Mouse (Mus musculus) heart, postnatal 0 days (tissue): ENCODE data around the gene Stoml1. TPM values are rescaled to one million over a fixed set of nuclear protein-coding genes. Genes with fewer than 3 reads are reported as not detected.

Source experiments
- ATAC-seq: fragments of 200-750 bp; cut with Nextera tagmentation; 2 replicates; pipeline ENCODE4 v1.8.0; 2017; ENCODE audit warnings: low read depth, moderate number of reproducible peaks, moderate library complexity; ENCODE audit not compliant: insufficient read depth
- DNase-seq: peaks from one replicate; pipeline ENCODE4 v3.0.0-alpha.2; 2016; ENCODE audit warnings: low spot score
- H3K27ac ChIP-seq: fragments of 300-500 bp; sonication (generic); 2 replicates; pipeline ENCODE4 v1.5.1; 2014; ENCODE audit warnings: low read depth, mild to moderate bottlenecking
- H3K27me3 ChIP-seq: fragments of 300-500 bp; sonication (generic); 2 replicates; pipeline ENCODE4 v1.6.1; 2014; ENCODE audit warnings: low read length, mixed read lengths; ENCODE audit not compliant: control insufficient read depth, insufficient read depth
- H3K36me3 ChIP-seq: fragments of 300-500 bp; sonication (generic); replicated peaks from 2 replicates; pipeline ENCODE4 v1.6.1; 2014; ENCODE audit warnings: low read length, mixed read lengths; ENCODE audit not compliant: control insufficient read depth, insufficient read depth
- H3K4me1 ChIP-seq: fragments of 300-500 bp; sonication (generic); 2 replicates; pipeline ENCODE4 v1.6.1; 2014; ENCODE audit warnings: antibody characterized with exemption; ENCODE audit not compliant: control insufficient read depth, insufficient read depth
- H3K4me2 ChIP-seq: fragments of 300-500 bp; sonication (generic); 2 replicates; pipeline ENCODE4 v1.6.1; 2014; ENCODE audit warnings: low read depth, mild to moderate bottlenecking, low read length, moderate library complexity
- H3K4me3 ChIP-seq: fragments of 300-500 bp; sonication (generic); 2 replicates; pipeline ENCODE4 v1.5.1; 2014; ENCODE audit warnings: low read depth, low read length
- H3K9ac ChIP-seq: fragments of 300-500 bp; sonication (generic); replicated peaks from 2 replicates; pipeline ENCODE4 v1.6.1; 2014; ENCODE audit warnings: low read depth, low read length, mixed read lengths
- H3K9me3 ChIP-seq: fragments of 300-500 bp; sonication (generic); replicated peaks from 2 replicates; pipeline ENCODE4 v1.6.1; 2016; ENCODE audit warnings: low read length; ENCODE audit not compliant: control insufficient read depth
- CTCF ChIP-seq: IDR thresholded peaks from 2 replicates; pipeline ENCODE4 v1.5.1; 2016; ENCODE audit warnings: antibody characterized with exemption, control low read depth, low read depth
- EP300 ChIP-seq: IDR thresholded peaks from 2 replicates; pipeline ENCODE4 v1.6.1; 2016; ENCODE audit warnings: antibody characterized with exemption, low read depth
- WGBS: fragments of 180-500 bp; shearing (Covaris S2); extraction: QIAGEN DNeasy Blood & Tissue Kit; methylation state at CpG from one replicate; pipeline ENCODE4 v1.1.7; 2014; 5-methylcytosine and 5-hydroxymethylcytosine counted together
- polyA plus RNA-seq: library from polyadenylated mRNA; unstranded; fragments of >200 nt; fragmentation: Nextera tagmentation; extraction: Ambion mirVana; gene quantifications from 2 replicates; pipeline ENCODE4 v1.2.1, GENCODE M21; 2015
- total RNA-seq: library from RNA; depleted of rRNA; stranded (reverse); fragments of >200 nt; gene quantifications from 2 replicates; pipeline ENCODE4 v1.2.3, GENCODE M21; 2014; ENCODE audit warnings: low replicate concordance

The Stoml1 gene
- total and polyA plus RNA-seq, 2 experiments from 2014 or later = 16.4 to 21.7 TPM

DNA sequence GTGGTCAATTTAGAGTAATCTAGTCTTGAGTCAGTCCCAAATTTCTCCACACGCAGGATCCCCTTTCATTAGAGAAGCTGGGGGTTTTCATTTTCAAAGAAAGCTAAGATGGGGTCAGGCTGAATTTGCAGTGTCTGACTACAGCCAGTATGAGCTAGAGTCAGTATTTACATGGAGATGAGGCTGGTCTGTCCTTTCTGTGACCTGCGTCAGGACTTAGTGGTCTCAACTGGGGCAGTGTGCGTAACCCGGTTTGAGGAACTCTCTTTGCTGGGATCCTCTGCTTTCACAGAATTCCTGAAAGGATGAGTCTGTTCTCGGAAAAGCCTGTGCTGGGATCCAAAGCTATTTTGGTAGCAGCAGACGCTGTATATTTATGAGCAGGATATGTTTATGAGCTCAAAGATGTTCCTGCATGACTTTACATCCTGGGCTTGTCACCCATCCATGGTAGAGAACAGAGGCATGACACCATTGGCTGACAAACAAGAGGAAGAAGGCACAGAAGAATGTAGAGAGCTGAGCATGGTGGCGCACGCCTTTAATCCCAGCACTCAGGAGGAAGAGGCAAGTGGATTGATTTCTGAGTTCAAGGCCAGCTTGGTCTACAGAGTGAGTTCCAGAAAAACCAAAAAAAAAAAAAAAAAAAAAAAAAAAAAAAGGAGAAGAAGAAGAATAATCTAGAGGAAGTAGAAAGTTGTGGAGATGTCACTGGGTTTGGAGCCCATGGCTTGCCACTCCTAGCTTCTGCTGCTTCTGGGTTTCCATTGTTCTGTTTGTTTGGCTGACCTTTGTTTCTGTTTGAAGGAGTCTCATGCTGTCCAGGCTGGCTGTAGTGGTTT is 43.3 kb upstream of the Stoml1 start:
- TF ChIP-seq CTCF = no peak
- TF ChIP-seq EP300 = no peak
- Histone ChIP-seq H3K27me3 (no peaks in the 10 kb centered on the region), H3K36me3 (no peaks in the 10 kb centered on the region), H3K9ac (no peak overlapping the region), H3K4me1 (peaks cover 13% of the 10 kb centered on the region), H3K4me2 (no peak overlapping the region), H3K4me3 (no peak overlapping the region), H3K9me3 (no peaks in the 10 kb centered on the region), H3K27ac (no peak overlapping the region)
- WGBS = 78% methylated on average over 8 of the region's 8 CpGs
- ATAC-seq = no peak
- no peak for DNase-seq

- H3K27ac ChIP-seq = no peak overlapping the region
- H3K9ac ChIP-seq = no peak overlapping the region
- H3K9me3 ChIP-seq = no peaks in the 10 kb centered on the region
- ATAC-seq (no peak), DNase-seq (no peak)
- no peaks in the 10 kb centered on the region for H3K27me3 ChIP-seq
- 50% methylated on average over 2 of the region's 2 CpGs for WGBS
- no peak for TF ChIP-seq EP300
- TF ChIP-seq CTCF = no peak
- peaks cover 13% of the 10 kb centered on the region for H3K4me1 ChIP-seq
- no peak overlapping the region for H3K4me2 ChIP-seq
- no peaks in the 10 kb centered on the region for H3K36me3 ChIP-seq
- H3K4me3 ChIP-seq = no peak overlapping the region
These were observed 42.7 kb upstream of the Stoml1 start for GRCm38 (mm10) chr9:58210304-58210627.

DNA sequence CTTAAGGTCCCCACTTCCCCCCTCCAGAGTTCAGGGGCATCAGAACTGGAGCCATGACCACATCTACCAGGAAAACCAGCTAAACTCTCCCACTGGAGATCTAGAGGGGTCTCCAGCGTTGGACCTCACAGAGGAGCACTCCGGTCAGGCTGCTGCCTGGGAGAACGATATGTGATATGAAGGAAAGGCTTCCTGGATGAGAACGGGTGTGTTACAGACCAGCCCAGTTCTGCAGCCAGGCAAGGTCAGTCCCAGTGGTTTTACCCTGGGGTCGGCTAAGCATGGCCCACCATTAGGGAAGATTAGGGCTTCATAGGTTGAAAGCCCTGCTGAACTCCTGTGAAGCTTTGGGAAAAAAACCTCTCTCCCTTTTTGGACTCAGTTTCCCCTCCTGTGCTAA is 39.6 kb upstream of the Stoml1 start:
- WGBS = 57% methylated on average over 5 of the region's 5 CpGs
- TF ChIP-seq EP300 (no peak), CTCF (no peak)
- no peaks in the 10 kb centered on the region for H3K27me3 ChIP-seq
- H3K9me3 ChIP-seq = no peaks in the 10 kb centered on the region
- no peak overlapping the region for H3K27ac ChIP-seq
- DNase-seq (no peak), ATAC-seq (no peak)
- H3K4me1 ChIP-seq = peaks cover 13% of the 10 kb centered on the region
- H3K9ac ChIP-seq = no peak overlapping the region
- H3K4me3 ChIP-seq = no peak overlapping the region
- no peak overlapping the region for H3K4me2 ChIP-seq
- H3K36me3 ChIP-seq = no peaks in the 10 kb centered on the region; the same call in 1 of the 2 replicates

GRCm38 (mm10) chr9:58213865-58214264 is 39.1 kb upstream of the Stoml1 start:
- Histone ChIP-seq H3K27ac (no peak overlapping the region), H3K9me3 (no peaks in the 10 kb centered on the region), H3K4me3 (no peak overlapping the region), H3K36me3 (no peaks in the 10 kb centered on the region; the same call in 1 of the 2 replicates), H3K4me2 (no peak overlapping the region), H3K9ac (no peak overlapping the region), H3K27me3 (no peaks in the 10 kb centered on the region), H3K4me1 (peaks cover 13% of the 10 kb centered on the region)
- DNase-seq (no peak), ATAC-seq (peak; percentile 34; the same call in 1 of the 2 replicates)
- WGBS = 16% methylated on average over 5 of the region's 5 CpGs
- TF ChIP-seq EP300 = no peak
- no peak for TF ChIP-seq CTCF

DNA sequence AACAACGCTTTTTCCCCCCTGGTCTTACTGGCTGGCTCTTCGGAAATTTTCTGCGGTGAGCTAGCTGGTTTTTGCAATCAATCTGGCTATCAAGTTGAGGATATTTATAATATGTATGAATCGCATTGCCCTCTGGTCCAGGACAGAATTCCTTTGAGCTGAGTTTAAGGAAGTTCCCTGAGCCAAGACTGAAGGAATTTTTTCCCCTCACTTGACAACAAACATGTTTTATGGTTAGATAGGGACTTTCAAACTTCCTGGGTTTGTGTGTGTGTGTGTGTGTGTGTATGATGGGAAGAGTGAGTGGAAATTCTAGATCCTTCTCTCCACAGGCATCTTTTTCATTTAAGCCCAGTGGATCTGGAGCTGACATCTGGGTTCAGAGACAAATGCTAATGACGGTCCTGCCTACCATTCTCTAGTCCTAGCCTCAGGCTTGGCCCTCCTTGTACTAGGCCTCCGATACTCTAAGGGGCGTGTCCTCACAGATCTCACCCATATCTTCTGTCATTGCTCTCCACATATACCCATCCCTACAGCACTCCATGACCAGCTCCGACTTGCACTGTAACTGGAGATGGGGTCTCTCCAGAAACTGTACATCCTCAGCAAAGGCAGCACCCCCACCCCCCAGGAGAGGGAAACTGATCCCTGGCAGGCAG is 38.3 kb upstream of the Stoml1 start:
- H3K27ac ChIP-seq = peak overlapping the region; percentile 11
- no peak overlapping the region for H3K4me3 ChIP-seq
- ATAC-seq (0 out of 2 replicates have a peak, but pooled peaks have one; percentile 26), DNase-seq (peak; percentile 63)
- H3K4me2 ChIP-seq = no peak overlapping the region
- H3K9ac ChIP-seq = no peak overlapping the region
- no peaks in the 10 kb centered on the region for H3K27me3 ChIP-seq
- TF ChIP-seq CTCF (no peak), EP300 (no peak)
- H3K9me3 ChIP-seq = no peaks in the 10 kb centered on the region
- peaks cover 13% of the 10 kb centered on the region for H3K4me1 ChIP-seq
- WGBS = 38% methylated on average over 8 of the region's 8 CpGs
- peaks cover 4% of the 10 kb centered on the region for H3K36me3 ChIP-seq
